Mouse (Mus musculus): Measurements from ENCODE around the gene Atp8a2. TPM values are rescaled to one million over a fixed set of nuclear protein-coding genes. Genes with fewer than 3 reads are reported as not detected.

Atp8a2 gene
- total RNA-seq, 1 experiment from 2014 or later: 1.1 TPM

- no peak for DNase-seq
Measured at GRCm38 (mm10) chr14:60152373-60152772, 44.6 kb downstream of the Atp8a2 start.

DNA sequence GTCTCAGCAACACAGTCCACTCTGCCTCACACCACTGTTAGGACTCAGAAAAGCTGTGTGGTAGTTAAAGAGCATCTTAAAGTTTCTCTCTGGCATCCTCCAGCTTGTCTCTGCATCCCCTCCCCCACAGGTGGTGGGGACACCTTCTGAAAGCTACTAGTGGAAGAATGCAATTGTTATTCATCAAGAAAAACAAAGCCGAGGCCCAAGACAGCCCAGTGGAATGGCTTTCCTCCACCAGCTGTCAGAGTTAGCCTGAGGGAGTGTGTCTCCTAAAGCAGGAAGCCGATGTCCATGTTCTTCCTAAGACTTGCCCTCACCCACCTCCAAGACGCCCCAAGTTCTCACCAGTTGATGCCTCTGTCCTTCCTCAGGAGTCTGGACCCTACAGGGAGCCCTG is 48.1 kb downstream of the Atp8a2 start:
- no peak for DNase-seq

- no peak for DNase-seq
Measured at GRCm38 (mm10) chr14:60143234-60143633, 53.7 kb downstream of the Atp8a2 start.

DNA sequence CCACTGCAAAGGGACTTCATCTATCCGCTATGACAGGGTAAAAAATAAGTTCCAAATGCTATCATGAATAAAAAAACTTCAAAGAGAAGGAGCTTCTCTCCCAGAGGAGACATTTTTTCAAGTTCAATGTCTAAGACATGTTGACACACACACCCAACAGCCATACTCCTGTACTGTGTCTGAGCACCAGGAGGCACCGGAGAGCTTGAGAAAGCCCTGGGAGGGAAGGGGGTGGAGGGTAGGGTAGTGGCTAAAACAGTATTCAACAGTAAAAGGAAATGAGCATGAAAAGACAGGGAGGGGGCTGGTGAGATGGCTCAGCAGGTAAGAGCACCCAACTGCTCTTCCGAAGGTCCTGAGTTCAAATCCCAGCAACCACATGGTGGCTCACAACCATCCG is 58.6 kb downstream of the Atp8a2 start:
- no peak for DNase-seq

GRCm38 (mm10) chr14:60137812-60138211 is 59.2 kb downstream of the Atp8a2 start:
- no peak for DNase-seq

DNA sequence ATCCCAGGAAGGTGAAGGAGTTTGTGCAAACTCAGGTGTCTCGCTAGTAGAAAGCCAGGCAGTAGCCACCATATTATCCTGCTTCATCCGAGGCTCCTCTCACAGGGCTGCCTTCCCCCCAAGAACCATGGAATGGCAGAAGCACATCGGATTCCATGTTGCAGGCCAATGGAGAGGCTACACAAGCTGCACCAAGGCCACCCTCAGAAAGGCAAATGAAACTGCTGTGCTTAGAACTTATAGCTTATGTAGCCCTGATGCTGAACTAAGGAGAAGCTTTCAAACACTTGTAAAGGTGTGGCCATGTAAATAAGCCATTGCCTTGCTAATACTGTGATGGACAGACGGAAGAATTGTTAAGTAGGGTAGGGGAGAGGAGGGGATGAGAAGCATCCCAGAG is 61.2 kb downstream of the Atp8a2 start:
- no peak for DNase-seq

GRCm38 (mm10) chr14:60134720-60135119 is 62.3 kb downstream of the Atp8a2 start:
- no peak for DNase-seq

DNA sequence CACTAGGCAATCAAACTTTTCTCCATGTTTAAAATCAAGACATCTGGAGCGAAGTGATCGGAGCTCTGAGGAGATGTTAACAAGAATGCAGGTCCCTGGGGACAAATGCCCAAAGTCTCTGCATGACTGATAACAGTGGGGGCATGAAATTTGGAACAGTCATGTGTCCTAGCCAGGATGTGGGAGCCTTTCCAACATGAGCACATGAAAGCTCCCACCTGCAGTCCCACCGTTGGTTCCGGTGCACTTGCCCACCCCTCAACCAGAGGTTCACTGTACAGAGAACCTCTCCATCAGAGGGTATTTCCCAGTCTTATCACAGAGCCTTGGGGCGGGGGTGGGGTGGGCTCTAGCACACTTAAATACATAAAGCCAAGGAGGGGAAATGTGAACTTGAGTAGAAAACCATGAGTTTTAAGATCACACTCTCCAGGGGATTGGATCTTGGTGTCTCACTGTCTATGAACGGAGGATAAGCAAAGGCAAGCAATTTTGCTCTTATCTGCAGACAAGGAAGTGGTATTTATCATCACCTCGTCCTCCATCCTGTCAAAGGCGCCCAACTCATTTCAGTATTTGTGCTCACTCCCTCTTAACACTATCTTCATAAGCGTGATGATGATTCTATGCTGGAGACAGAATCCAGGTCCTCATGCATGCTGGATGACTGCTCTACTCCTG is 65.6 kb downstream of the Atp8a2 start:
- no peak for DNase-seq

- no peak for DNase-seq
Measured at GRCm38 (mm10) chr14:60129564-60129963, 67.4 kb downstream of the Atp8a2 start.

DNA sequence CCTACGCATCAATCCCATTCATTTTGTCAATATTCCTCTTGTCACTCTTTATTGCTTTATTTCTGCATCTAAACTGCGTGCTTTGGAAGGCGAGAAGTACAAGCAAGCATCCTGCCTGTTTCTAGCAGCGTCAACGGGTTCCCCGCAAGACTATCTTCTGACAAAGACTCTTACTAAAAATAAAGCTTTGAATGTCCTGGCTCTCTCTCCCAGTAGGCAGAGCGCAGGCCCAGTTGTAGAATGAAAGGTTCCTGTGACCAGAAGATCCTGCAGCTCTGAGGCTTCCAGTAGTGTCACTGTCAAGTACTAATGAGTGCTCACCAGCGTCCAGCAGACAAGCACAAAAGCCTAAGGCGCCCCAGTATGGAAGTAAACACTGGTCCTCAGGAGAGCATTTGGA is 71.8 kb downstream of the Atp8a2 start:
- DNase-seq: no peak

GRCm38 (mm10) chr14:60121572-60121971 is 75.4 kb downstream of the Atp8a2 start:
- DNase-seq: no peak

DNA sequence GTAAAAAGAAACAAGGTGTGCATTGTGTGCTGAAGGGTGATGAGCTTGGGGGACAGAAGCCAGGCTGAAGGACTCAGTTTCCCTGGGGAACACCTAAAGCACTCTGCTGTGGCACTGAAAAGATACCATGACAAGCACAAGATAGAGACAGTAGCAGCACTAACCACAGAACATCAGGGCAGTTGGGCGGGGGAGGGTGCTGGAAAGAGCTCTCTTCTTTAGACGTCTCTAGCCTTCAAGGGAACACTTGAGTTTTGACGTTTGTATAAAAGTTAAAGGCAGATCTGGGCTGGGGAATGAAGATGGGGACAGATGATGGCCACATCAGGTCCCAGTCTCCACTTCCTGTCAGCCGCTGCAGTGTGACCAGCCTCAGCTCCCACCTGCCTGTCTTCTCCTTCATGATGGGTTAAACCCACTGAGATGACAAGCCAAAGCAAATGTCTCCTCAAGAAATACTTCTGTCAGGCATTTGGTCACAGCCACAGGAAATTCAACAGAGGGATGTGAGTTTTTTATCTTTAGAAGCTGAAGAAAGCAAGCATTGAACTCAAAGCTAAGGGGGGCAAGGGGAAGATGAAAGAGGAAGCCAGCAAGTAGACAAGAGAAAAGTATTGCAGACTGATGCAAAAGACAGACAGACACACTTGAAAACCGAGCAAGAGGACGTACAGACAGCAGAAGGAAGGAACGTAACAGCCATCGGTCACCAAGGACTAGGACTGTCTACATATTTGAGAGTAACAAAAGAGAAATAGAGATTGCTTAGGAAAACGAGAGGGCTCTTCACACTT is 79.0 kb downstream of the Atp8a2 start:
- DNase-seq: no peak

GRCm38 (mm10) chr14:60086808-60087725 is 109.9 kb downstream of the Atp8a2 start:
- DNase-seq: peak; percentile 40

DNA sequence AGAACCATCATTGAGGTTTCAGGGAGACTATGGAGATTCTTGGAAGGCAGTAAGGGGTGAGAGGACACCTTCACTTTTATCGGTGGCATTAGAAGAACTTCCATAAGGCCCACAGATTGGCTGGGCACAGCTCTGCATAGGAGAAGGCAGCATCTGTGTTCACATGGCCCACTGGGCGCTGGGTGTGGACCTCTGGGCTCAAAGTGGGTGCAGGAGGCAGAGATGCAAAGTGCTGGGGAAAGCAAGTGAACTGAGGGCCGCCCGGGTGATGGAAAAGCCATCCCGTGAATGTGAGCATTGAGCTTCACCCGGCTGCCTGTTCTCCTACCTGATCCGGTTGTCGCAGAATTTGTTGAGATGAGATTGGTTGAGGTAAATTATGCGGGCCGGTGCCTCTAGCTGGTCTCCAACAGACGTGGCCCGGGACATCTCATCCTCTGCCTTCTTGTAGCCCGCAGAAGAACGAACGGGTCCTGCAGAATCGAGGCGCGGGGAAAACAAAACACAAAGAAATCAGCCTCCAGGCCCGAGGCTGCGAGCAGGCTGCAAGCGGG is 110.6 kb downstream of the Atp8a2 start:
- no peak for DNase-seq

- DNase-seq: no peak
Measured at GRCm38 (mm10) chr14:60082771-60083170, 114.2 kb downstream of the Atp8a2 start.

GRCm38 (mm10) chr14:60072496-60072895 is 124.5 kb downstream of the Atp8a2 start:
- DNase-seq: no peak

DNA sequence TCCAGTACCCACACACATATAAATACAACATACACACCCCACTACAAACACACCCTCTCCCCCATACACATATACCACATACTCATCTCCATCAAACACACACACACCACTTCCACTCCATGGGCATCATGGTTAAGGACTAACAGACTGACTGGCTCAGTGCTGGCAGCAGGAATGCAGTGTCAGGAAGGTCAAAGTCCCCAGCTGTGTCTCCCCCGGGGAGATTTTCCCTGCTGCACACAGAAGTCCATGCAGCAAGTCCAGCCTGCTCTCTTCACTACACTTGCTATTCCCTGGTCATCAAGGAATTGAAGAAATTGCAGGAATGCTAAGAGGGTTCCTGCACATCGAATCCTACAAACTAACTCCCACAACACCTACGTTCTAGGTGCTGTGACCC is 131.8 kb downstream of the Atp8a2 start:
- no peak for DNase-seq

DNA sequence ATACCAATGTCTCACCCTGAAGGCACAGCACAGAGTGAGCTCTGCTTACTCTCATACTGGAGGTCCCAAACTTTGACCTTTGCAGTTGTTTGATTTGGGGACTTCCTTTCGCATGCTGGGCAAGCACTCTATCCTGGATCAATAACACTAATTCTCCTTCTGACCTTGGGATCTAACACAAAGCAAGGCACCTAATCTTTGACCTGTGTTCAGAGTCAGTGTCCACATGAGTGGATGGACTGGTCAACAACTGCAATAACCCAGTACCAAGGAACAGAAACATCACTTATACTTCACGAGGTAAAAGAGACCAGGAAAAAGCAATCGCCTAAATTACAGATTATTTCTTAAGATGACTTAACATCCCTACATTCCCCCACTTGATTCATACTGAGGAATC is 136.0 kb downstream of the Atp8a2 start:
- DNase-seq: no peak

GRCm38 (mm10) chr14:60058867-60059266 is 138.1 kb downstream of the Atp8a2 start:
- DNase-seq: no peak

DNA sequence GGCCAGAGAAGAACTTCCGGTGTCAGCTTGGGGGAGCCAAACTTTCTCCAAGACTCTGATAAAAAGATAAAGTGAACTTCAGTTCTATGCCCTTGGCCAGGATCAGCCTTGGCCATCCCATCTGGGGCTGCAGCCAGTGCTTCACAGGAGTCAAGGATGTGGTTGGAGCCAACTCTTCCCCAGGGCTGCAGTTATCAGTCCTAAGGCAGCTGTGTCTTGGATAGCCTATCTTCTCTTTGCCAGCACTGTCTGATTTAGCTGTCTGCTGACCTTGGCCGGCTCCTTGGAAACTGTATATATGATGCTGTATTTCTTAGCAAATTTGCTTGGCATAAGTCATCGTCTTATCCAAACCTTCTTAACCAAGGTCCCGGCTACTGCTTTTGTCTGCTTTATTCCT is 141.7 kb downstream of the Atp8a2 start:
- DNase-seq: no peak

GRCm38 (mm10) chr14:60030666-60031065 is 166.3 kb downstream of the Atp8a2 start:
- DNase-seq: no peak

DNA sequence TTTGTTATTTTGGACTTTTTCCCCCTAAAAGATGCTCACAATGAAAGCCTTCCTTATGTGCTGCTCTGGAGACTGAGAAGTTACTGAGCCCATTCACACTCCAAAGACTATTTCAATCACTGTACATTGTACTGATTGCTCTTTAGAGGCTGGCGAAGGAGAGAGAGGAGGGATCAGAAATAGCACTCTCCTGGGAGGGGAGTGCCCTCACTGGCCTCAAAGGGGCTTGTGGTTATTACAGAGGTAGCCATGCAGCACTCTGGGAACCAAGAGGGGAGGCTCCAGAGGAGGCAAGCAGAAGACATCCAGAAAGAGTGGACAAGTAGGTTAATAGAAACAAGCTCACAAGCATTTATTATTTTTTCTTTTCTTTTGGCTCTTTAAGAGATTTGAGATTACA is 169.8 kb downstream of the Atp8a2 start:
- no peak for DNase-seq

DNA sequence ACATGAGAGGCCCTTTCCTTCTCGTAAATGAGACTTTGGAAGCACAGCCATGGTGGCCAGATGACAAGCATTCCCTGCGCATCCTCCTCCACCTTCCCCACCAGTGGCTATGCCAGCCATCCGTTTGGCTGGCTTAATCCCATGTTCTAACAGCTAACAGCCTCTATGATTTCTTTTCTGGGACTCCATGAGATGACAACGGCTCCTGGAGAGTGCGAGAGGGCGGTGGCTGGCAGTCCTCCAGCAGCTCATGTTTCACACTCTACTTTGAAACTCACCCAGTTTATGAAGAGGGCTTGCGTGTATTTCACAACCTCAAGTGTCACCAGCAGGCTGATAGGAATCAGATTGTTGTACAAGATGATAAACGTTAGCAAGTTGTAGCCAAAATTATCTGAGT is 170.3 kb downstream of the Atp8a2 start:
- peak; percentile 39 for DNase-seq

Data from adrenal gland, postnatal 25 days (tissue).